1 mouse cellular context compared by ENCODE assay signal in the genomic region with DNA sequence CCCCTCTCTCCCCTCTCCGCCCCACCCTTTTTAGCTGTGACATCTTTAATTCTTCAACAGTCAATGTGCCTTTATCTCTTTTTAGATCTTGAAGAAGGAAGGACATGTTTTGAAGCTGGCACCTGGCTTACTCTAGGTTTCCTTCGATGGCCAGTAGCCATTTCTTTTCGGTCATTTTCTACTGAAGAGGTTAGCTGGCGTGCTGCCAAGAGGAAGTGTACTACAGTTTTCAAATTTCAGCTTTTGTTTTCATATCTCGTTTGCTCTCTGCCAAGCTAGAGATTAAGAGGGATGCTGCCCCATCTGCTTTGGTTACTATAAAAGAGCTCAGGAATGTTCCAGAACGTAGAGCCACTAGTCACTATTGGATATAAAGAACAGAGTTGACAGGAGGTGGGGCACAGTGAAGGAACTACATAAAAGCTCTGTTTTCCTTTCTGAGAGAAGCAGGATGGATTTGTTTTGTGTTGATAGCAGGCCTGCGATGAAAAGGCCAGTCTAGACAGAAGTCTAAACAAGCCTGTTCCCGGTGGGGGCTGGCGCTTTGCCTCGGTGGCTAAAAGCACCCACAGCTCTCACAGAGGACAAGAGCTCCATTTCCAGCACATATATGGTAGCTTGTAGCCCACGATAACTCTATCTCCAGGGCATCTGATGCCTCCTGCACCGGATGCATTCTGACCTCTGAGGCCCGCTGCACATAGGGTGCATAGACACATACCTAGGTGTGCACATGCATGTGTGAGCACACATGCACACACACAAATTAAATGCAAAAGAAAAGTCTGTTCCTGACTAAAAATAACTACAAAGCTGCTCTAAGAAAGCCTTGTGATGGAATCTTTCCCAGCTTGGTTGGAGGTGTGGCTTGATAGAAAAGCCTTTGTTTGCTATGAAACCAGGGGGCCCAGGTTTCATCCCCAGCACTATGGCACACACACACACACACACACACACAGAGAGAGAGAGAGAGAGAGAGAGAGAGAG.
TF ChIP-seq lines count a peak whose summit lies in the region.

No protein-coding gene starts in this region.

TF ChIP-seq in MEL, 35 proteins besides CTCF, POLR2A, EP300 and RAD21 (continued from another document):
- peak; percentile 66 for TF ChIP-seq RCOR1 (IDR thresholded peaks at IDR 0.05; ENCODE audit: low read depth, low read length)
- TF ChIP-seq GATA1 (IDR thresholded peaks at IDR 0.05; ENCODE audit: low read depth, low read length) = peak; percentile 83
- TF ChIP-seq ZKSCAN1 (IDR thresholded peaks at IDR 0.05; ENCODE audit: low read depth, low read length) = no peak
- no peak for TF ChIP-seq SIN3A (IDR thresholded peaks at IDR 0.05; ENCODE audit: low read length)
- TF ChIP-seq MYC (IDR thresholded peaks at IDR 0.05; ENCODE audit: low read depth, low read length) = no peak
TF ChIP-seq in MEL: peak in this region for 8.
